ENCODE assay signal across 7 mouse cellular contexts in genomic region chr11:107027431-107028274, GRCm38 (mm10). TPM values are rescaled to one million over a fixed set of nuclear protein-coding genes. Genes with fewer than 3 reads are reported as not detected.
DNase-seq lines count a peak whose midpoint lies in the region; ATAC-seq and TF ChIP-seq lines count a peak whose summit lies in the region.

No protein-coding gene starts in this region.

- H3K27me3 ChIP-seq in hindbrain, postnatal 0 days (ENCODE audit: insufficient read depth, low read length): no peaks in the 10 kb centered on the region

- no peaks in the 10 kb centered on the region for H3K9me3 ChIP-seq in hindbrain, postnatal 0 days (ENCODE audit: low read length)

- intact Hi-C loops in gastrocnemius, adult 2 months (cut with DNase I): no loop called here
- intact Hi-C loops in left cerebral cortex, postnatal 14 days (cut with DNase I): no loop called here

- H3K36me3 ChIP-seq in hindbrain, postnatal 0 days (ENCODE audit: insufficient read depth, low read length): no peaks in the 10 kb centered on the region

- peak; percentile 83 to 86 for DNase-seq in adrenal gland, adult 18-20 months (ENCODE audit: low spot score in 2 of 2)
- peak; percentile 94 for DNase-seq in gastrocnemius, adult 2 months
- DNase-seq in hindbrain, postnatal 0 days (ENCODE audit: low spot score): peak; percentile 98
- peak; percentile 88 to 94 for DNase-seq in left cerebral cortex, postnatal 14 days (ENCODE audit: low spot score in 2 of 2)
- DNase-seq in right cerebral cortex, postnatal 4 days: peak; percentile 89

- no peak for TF ChIP-seq CTCF in gastrocnemius, adult 2 months (IDR thresholded peaks at IDR 0.05)
- no peak for TF ChIP-seq CTCF in hindbrain, postnatal 0 days (IDR thresholded peaks at IDR 0.05; ENCODE audit: low read depth)

- WGBS in hindbrain, postnatal 0 days: under 1% methylated on average over 87 of the region's 107 CpGs

- peak overlapping the region; percentile 90 for H3K4me3 ChIP-seq in gastrocnemius, adult 2 months
- peak overlapping the region; percentile 63 for H3K4me3 ChIP-seq in hindbrain, postnatal 0 days (ENCODE audit: low read length)

- peak; percentile 65 for ATAC-seq in common myeloid progenitor, adult 5-6 weeks (replicated peaks; ENCODE audit: low read depth, poor library complexity, severe bottlenecking)
- ATAC-seq in hindbrain, postnatal 0 days: peak; percentile 94
- ATAC-seq in megakaryocyte-erythroid progenitor cell, adult 5-6 weeks (replicated peaks; ENCODE audit: low FRiP score, low TSS enrichment, poor library complexity, severe bottlenecking): peak; percentile 79

- H3K4me2 ChIP-seq in hindbrain, postnatal 0 days (ENCODE audit: low read depth, low read length): peak overlapping the region; percentile 97

- H3K27ac ChIP-seq in gastrocnemius, adult 2 months: peak overlapping the region; percentile 95
- peak overlapping the region; percentile 86 for H3K27ac ChIP-seq in hindbrain, postnatal 0 days

- H3K9ac ChIP-seq in hindbrain, postnatal 0 days (replicated peaks; ENCODE audit: low read length): peak overlapping the region; percentile 58

- peaks cover 8% of the 10 kb centered on the region; the same call in 1 of the 2 replicates for H3K4me1 ChIP-seq in hindbrain, postnatal 0 days (ENCODE audit: insufficient read depth, low read length)

RNA-seq across cellular contexts. Expression of gene 1810010H24Rik, which starts 2.2 kb away (rescaled TPM):
- total RNA-seq in adrenal gland, adult 18-20 months (2021): 1 to 10 TPM; 1.2 to 3.2 TPM
- 2.1 TPM in 1 of 2 replicates, not detected in the other for total RNA-seq in common myeloid progenitor, adult 5-6 weeks (2017)
- total RNA-seq in gastrocnemius, adult 2 months (2021): 1 to 10 TPM in 1 of 2 experiments, under 1 TPM in 1; 0.86 to 1.3 TPM
- total RNA-seq in hindbrain, postnatal 0 days (2014; rRNA removed): 6.8 and 9.7 TPM in 2 replicates
- 10.6 and 12.0 TPM in 2 replicates for polyA plus RNA-seq in hindbrain, postnatal 0 days (2015; fragmentation: Nextera tagmentation; extraction: Ambion mirVana)
- total RNA-seq in left cerebral cortex, postnatal 14 days (2021): 1 to 10 TPM; 2.7 to 3.8 TPM
- total RNA-seq in megakaryocyte-erythroid progenitor cell, adult 5-6 weeks (2014; fragmentation: Nextera tagmentation): 1.7 TPM in 1 of 2 replicates, not detected in the other
- total RNA-seq in megakaryocyte-erythroid progenitor cell, adult 5-6 weeks (2017): 1.3 TPM in 1 of 2 replicates, not detected in the other

RNA-seq across cellular contexts. Expression of gene Kpna2, which starts 28.3 kb away (rescaled TPM):
- total RNA-seq in adrenal gland, adult 18-20 months (2021): 10 to 100 TPM; 16.7 to 36.4 TPM
- 199 and 201 TPM in 2 replicates for total RNA-seq in common myeloid progenitor, adult 5-6 weeks (2017)
- 10 to 100 TPM; 13.2 to 16.2 TPM for total RNA-seq in gastrocnemius, adult 2 months (2021)
- 85.8 and 94.4 TPM in 2 replicates for total RNA-seq in hindbrain, postnatal 0 days (2014; rRNA removed)
- 106 and 111 TPM in 2 replicates for polyA plus RNA-seq in hindbrain, postnatal 0 days (2015; fragmentation: Nextera tagmentation; extraction: Ambion mirVana)
- total RNA-seq in left cerebral cortex, postnatal 14 days (2021): 10 to 100 TPM; 29.9 to 37.7 TPM
- 179 and 203 TPM in 2 replicates for total RNA-seq in megakaryocyte-erythroid progenitor cell, adult 5-6 weeks (2014; fragmentation: Nextera tagmentation)
- 146 and 149 TPM in 2 replicates for total RNA-seq in megakaryocyte-erythroid progenitor cell, adult 5-6 weeks (2017)

Comparison
In these comparisons a context has a peak if more than half of its experiments do, and no peak if none do; other contexts are left out.
1. Peak in every context shown above with its lines: DNase-seq, ATAC-seq, H3K4me3 ChIP-seq and H3K27ac ChIP-seq.